Mouse (Mus musculus) testis, postnatal 14 days (tissue): ENCODE measurements around the gene Sv2c.

Experiments used
- DNase-seq: peaks from one replicate; pipeline ENCODE4 v3.0.0; 2021; ENCODE audit warnings: low spot score

Sv2c gene

DNA sequence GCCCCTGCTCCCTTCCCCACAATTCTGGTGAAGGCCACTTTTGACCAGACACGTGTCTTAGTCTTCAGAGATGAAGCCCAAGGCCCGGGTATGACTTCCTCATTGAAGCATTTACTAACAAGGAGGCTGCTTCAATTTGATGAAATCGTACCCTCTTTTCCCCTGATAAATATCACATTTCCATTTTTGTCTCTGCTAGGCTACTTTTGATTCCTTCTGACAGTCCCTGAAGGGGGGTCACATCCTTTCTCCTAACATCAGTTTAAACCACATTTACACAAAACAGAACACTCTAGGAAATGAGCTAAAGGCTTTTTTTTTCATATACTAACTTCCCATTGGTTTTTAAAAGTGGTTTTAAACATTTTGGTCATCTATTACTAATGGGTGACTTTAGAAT, 79.6 kb downstream of the Sv2c start:
- no peak for DNase-seq

DNA sequence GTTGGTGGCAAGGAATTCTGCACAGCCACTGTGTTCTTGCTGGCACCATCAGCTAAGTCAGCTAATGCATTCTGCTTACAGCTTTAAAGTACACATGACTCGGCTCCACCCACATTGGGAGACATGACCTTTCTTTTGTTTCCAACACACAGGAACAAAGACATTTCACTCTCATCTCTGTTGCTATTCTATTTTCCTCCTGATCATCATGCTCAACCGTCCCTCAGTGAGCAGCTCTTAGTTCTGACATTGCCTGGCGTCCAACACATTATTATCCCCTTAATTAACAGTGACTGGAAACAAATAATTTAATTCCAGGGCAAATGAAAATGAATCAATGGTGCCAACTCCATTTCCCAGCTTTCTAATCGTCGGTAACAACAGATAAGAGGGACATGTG, 87.0 kb downstream of the Sv2c start:
- DNase-seq, result no peak

DNA sequence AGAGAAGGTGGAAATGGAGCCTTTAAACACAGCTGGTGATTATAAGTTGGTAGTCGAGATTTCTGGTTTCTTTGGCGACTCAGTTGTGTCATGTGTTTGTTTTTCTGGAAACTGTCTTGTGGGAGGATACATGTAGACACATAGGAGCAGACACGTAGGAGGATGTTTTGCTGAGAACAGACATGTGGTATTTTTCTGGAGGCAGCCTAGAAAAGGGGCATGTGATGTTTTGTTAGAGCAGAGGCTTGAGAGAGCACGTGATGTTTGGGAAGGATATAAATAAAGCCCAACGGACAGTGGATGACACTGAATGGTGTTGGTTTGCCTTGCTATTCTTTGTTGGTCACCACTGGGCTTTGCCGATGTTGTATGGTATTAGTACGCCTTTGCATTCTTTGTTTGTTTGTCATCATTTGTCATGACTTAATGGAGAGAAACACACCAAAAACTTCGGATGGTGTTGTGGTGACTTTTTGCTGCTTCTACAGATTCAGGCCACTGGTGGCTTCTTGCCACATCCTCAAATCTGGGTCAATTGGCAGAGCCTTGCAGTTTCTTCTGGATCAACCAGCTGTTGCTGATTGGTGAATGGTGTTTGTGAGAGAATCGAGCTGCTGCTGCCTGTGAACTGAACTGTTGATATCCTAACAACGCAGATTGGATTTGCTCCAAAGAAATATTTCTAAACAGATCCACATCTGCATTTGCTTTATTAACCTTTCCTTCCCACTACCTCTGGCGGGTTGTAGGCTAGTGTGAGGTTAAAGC, 91.9 kb downstream of the Sv2c start:
- no peak for DNase-seq

DNA sequence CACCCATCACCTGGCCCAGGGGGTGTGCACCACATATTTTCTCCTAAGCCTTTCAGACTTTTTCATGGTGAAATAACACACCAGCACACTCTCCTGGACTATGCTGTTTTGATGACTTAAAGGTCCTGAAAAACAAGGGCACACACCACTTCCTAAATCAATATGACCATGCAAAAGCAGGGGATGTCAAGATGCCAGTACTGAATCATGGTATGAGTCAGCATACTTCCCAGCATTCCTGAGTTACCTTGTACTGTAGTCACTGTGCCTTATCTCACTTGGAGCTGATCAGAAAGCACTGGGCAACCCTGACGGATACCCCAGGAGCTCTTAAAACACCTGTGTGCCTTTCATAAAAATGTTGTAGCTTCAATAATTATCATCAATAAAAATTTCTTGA, 92.8 kb downstream of the Sv2c start:
- DNase-seq, result no peak

DNA sequence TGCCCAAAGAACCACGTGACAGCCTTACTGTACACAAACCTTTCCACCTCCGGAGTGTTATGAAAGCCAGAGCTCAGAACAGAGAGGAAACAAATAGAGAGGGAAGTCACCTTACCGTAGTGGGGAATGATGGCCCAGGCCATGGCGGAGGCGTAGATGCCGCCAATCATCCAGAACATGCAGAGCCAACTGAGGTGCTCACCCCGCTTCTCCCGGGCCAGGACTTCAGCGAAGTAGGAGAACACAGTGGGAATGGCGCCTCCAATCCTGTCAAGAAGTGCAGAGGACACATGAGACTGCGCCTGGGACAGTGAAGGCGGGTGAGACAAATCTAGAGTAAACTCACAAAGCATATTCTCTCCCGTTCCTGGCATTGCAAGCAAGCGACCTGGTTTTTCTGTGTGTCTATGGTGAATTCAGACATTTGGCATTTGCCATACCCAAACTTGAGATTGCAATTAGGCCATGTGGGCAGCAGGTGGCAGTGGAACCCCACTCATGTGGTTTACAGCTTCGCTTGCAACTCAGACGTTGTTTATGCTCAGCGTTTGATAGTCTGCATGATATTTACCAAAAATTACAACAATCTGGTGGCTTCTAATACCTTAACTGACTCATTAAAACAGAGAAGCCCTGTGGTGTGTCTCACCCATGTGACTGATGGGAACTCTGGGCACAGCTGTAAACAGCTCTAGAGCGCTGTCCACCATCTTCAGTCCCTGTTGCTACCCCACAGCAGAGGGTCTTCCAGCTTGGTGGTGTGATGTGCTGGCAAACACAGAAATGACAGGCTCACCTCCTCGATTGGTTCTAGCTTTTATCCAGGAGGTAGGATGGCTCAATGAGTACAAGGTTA, 101.8 kb downstream of the Sv2c start:
- no peak for DNase-seq

DNA sequence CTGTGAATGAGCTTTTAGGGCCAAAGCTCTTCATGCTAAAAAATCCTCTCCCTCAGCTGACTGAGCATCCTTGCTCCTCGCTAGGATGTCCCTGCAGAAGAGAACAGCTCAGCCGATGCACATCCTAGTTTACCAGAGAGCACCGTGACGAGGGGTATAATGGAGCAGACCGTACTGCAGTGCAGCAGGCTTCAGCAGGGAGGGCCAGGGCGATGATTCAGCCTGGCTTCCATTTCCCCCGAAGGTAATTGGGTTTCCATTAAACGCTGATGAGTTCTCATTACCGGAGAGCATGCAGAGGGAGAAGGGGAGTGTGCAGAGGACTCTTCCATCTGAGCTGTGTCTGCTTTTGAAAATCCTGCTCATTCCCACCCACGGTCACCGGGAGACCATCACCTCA, 108.5 kb downstream of the Sv2c start:
- DNase-seq, result no peak

DNA sequence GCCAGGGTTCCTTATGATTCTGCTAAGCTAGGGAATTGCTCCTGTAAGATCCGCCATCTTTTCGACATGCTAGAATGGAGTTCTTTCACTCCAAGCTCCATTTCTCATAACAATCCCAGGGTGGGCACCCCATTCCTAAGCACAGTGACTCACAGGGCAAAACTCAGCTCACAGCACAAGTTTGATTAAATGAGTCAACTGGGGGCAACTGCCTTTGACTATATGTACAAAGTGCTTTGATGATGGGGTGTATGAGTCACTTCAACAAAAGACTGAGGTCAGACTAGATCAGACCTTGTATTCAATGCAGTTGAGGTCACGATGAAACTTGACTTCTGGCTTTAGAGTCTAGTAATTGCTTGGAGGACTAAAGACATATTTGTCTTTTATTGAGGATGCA, 116.9 kb downstream of the Sv2c start:
- no peak for DNase-seq

DNA sequence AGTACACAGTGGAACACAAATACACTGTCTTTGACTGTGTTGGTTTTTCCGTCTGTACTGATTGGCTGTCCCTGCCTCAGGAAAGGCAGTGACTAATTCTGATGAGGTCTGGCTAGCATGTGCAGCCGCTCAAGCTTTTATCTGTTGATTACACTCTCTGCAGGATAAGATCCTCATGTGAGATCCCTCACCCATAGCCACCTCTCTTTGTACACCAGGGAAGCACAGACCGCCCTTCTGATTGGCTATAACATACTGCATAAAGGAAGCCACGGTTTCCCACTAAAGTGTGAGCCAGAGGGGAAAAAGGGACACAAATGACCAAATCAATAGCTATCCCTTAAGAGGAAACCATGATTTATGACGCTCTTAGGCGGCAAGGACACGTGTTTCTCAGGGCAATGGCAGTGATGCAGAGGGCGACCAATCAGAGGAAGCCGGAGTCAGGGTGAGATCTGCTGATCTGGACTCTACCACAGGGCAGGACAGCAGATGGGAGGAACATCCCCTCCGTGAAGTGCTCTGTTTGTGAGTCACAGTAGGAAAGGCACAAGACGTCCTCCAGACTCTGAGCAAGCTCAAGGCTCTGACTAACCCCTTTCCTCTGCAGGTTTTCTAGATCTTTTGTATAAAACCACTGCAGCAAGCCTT, 121.4 kb downstream of the Sv2c start:
- DNase-seq, result no peak

DNA sequence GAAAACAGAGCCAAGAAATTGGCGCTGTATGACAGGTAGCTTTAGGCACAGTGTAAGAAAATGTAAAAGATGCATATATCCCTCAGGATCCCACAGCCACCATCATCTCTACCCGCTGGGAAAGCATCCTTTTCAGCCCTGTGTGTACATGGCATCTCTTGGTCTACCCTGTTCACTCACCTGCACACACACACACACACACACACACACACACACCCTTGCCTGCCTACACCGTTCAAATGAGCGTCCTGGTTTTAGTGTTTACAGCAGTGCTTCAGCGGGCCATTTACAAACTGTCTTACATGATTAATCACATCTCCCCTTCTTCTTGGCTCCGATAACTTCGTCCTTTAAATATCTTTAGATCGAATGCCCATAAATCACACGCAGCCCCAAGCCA, 123.4 kb downstream of the Sv2c start:
- no peak for DNase-seq

DNA sequence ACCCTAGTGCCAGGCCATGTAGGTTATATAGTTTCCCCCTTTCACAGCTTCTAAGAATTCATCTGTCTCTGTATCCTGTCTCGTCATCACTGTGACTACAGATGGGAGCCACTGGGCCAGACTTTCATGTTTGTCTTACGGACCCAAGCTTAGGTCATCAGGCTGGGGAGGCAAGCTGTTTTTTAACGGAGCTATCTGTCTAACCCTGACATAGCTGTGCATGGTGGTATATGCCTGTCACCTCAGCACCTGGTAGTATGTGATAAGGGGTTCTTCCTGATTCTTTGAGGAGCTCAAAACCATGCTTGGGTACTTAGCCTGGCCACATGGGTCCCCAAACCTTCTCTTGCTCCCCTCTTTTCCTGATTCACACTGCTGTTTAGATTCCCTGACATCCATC, 124.2 kb downstream of the Sv2c start:
- DNase-seq, result no peak

DNA sequence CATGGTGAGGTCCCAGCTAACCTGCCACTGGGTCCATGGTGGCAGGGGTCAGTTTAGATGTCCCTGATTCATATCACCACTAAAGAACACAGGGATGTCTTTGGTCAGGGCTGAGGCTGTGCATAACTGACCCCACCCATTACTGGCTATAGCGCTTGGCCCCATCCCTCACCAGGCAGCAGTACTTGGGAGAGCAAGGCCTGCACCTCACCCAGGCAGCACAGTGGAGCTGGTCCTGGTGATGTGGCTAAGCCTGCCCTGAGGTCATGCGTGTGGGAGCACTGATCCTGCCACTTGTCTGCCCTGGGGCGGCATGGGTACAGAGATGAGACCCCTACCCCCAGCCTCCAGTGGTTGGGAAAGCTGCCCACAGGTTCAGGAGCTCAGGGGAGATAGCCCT, 128.8 kb downstream of the Sv2c start:
- DNase-seq, result no peak

DNA sequence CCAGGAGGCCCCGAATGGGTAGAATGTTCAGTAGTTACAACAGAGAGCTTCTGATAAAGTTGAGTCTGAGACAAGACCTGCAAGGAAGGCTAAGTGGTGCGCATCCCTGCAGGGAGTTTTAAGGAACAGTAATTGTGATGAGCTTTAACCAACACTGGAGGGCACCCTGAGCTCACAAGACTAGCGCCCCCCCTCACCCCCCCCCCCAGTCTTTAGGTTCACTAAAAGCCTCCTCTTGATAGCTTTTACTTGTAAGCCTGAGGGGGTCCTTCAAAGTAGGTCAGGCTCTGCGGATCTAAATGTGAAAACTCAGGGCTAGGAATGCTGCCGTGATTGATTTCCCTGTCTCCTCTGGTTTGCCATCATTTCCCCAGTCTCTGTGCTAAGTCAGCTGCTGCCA, 129.9 kb downstream of the Sv2c start:
- DNase-seq, result no peak

DNA sequence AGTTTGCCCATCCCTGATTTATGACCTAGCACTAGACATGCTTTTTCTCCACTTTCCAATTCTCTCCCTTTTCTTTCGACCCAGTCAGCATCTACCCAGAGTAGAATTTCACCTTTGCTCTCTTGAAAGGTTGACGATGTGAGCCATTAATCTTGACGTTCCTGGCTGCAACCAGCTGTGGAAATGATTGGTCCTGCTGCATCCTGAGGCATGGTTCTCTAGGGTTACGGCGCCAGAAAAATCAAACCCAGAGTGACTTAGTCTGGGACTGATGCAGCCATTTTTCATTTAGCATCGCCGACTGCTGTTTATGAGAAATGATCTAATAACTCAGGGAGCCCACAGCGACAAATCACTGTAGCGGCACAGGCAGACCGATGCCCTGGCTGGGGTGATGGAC, 133.0 kb downstream of the Sv2c start:
- DNase-seq, result no peak

DNA sequence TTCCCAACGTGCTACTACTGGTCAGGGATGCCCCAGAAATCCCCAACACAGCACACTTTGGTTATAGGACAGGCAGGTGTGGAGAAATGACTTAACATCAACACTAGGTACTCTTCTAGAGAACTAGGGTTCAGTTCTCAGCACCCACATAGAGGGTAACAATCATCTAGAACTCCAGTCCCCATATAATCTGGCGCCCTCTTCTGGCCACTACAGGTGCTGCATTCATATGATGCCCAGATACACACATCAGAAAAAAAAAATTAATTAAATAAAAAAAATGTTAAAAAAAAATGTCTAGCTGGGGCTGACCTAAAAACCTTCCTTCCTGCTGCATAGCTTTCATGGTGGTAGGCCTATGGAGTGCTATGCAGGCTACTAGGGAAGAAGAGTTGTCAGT, 135.1 kb downstream of the Sv2c start:
- DNase-seq, result no peak

DNA sequence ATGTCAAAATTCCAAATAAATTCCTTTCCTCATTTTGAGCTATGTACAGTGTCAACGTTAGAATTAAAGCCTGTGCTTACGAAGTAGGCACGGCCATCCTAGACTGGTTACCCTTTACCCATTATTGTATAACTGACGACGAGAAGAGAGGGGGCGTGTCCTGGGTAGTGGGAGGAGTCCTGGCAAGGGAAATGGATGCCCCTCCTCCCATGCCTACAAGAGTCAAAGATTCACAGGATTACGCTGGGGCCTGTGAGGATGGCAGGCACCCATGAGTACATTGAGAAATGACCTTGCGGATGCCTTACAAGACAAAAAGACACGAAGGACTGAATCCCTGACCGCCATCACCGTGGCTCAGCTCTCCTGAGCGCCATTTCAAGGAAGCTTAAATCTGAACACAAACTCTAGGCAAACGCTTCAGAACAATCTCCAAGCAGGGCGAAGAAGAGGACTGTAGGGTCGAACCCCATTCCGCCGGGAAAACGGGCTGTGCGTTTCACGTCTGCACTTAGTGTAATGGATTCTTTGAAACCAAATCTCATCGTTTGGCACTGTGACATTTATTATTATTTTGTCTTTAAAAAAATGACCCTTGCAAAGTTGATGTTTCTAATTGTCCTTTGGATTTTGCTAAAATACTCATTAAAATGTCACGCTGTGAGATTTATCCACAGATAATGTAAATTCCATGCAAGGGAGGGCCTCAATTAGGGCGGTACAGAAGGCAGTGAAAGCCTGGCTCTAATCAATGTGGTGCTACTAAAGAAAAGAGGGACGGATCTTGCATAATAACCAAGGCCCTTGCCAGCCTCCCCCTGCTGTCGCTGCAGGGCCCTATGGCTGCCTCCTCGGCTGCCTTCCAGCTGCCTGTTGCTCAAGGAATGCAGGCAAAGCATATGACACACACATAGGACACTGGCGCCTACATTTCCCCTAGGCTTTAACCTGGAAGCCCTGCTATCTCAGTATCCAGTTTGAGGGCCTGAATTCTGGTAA, 137.4 kb downstream of the Sv2c start:
- DNase-seq, result peak; percentile 14

DNA sequence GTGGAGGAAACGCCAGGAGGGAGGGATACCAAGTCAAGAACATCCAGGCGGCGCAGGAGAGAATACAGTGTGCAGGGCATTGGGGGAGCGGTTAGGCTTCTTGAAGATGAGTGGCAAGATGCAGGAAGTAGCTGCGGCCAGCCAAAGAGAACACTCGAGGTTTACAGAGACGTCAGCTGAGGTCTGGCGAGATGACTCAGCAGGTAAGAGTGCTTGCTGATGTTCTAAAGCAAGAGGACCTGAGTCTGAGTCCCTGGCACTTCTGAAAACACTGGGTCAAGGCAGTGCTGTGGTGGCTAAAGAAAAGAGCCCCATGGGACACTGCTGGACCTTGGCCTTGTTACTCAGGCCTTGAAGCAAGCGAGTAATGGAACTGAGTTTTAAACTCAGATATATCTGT, 144.2 kb downstream of the Sv2c start:
- DNase-seq, result no peak

DNA sequence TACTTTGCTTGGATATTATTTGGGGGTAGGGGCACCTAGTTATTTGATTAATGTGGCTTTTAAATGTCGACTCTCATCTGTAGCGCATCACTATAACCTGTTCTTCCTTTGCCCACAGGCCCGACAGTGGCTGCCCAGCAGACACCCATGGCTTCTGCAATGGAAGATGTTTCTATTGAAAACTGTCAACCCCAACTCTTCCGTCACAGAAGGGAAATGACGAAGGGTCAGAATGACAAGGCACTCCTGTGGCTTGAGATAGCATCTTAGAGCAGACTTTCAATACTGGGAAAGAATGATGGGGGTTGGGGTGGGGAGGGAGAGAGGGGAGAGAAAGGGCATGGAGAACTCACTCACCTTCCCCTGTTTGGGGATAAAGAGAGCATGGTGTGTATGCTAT, 145.2 kb downstream of the Sv2c start:
- no peak for DNase-seq

DNA sequence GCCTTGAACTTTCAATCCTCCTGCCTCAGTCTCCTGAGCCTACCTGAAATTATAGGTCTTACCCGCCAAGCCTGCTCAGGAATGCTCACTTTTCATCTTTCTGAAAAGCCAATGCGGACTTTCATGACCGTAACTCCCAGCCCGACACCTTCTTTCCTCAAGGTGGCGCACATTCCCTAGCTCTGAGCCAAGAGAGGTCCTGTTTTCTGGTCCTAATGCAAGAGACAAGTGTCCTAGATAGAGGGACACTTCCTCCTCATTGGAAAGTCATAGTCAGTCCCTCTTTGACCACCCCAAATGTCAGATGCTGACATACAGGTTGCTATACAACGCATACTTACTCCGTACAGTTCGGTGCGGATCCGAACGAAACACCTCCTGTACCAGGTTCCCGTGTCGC, 146.0 kb downstream of the Sv2c start:
- no peak for DNase-seq

DNA sequence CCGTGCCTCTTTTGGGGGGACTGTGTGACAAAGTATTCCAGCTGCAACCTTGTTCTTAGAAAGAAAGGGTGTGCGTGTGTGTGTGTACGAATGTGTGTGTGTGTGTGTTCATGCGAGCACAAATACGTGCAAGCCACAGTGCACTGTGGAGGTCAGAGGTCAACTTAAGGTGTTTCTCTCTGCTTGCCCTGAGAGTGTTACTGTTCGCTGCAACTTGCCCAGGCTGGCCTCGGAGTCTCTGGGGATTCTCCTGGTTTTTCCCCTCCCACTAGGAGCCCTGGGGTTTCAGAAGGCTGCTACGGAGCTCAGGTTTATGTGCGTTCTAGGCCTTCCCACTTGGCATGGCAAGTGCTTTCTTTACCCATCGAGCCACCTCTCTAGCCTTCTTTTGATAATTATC, 157.2 kb downstream of the Sv2c start:
- no peak for DNase-seq

DNA sequence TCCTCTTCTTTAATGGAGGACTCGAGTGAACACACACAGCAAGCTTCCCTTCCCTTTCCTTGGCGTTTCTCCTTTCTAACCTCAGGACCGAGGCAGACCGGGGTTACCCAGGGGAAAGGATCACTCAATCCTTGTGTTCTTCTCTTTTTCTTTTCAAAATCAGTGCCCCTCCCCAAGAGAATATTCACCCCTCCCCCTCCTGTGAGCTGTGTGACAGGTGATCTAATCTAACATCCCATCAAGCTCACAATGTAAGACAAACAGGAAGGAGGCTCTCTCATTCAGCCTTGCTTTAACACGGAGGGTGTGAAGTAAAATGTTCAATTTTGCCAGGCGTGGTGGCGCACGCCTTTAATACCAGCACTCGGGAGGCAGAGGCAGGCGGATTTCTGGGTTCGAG, 158.3 kb downstream of the Sv2c start:
- DNase-seq, result no peak

DNA sequence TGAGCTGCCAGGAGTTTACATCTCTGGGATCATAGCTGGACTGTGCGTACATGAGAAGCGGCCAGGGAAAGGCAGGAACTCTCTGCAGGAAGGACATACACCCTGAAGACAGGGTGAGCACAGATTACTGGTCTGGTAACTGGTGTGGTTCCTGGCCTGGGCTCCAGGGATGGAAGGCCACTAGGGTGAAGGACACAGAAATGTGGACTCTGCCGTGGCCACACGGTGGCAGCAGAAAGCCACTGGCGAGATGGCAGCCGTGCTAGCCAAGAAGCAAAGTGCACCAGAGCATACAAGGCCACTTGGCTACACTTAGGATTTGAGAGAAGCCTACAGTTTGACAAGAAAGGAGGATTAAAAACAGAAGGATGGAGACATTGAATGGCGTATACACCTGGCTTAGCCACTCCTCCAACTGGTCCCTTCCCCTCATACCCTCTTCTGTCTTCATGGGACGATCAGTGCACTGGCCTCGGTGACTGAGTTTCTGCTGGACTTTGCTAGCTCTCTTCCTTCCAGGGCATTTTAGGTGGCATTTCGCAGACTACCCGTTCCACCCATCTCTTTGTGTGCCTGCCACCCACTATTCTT, 158.9 kb downstream of the Sv2c start:
- peak; percentile 38 for DNase-seq
